Mouse (Mus musculus) 416B (cell line): ENCODE measurements around the gene Gm7951.
"Not testable (repeated sequence)": the region's sequence is repeated elsewhere in the genome, so short reads cannot be mapped to it uniquely, and the experiment has no call there.

Experiments used
- DNase-seq: peaks from one replicate; pipeline ENCODE4 v3.0.0; 2011; ENCODE audit warnings: low read depth

The Gm7951 gene

DNA sequence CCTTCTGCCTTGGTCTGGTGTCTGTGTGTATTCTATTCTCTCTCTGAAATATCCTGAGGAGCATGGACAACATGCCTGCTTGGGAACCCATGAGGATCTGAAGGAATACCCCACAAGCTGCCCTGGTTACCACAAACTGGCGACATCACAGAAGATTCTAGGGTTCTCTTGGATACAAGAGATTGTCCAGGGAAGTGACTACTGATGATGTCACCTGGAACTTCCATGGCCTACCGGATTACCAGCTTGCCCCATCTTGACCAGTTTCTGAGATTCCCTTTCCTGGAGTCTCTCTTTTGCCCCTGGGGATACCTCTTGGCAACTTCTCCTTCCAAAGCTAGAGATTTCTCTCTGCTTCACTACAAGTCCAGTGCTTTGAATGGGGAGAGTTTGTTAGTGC, at the start of gene Gm7951:
TSS of gene Gm7951 (minus strand) at position 101 of the 400 bp plus-strand sequence.
- not testable (repeated sequence) for DNase-seq

- DNase-seq, result not testable (repeated sequence)
These were observed 45.4 kb upstream of the Gm7951 start, which contains the start of gene Gm17027 for GRCm38 (mm10) chr14:42162522-42162921. Gene Gm17027 (minus strand): TSS chr14:42162622.

- DNase-seq, result not testable (repeated sequence)
These were observed 17.4 kb upstream of the Gm7951 start for GRCm38 (mm10) chr14:42134571-42134970.

DNA sequence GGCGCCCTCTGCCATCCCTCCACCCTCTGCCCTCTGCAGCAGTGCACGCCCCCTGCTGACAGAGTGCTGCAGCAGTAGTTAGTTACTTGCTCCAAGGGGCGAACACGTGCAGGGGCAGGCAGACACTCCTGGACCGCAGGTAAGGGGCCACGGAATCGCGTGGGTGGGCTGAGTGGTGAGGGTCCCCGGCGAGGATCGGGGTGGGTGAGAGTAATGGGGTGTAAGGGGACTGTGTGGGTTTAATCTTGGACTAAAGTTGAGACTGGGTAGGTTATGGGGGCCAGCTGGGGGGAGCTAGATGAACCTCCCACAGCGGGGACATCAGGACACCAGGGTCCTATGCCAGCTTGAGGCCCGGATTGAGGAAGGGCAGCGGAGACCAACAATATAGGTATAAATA, 16.6 kb upstream of the Gm7951 start:
- DNase-seq, result not testable (repeated sequence)
